Mouse (Mus musculus): ENCODE results near the gene Krtap22-2. TPM values are rescaled to one million over a fixed set of nuclear protein-coding genes. Genes with fewer than 3 reads are reported as not detected.
"Not testable (repeated sequence)": the region's sequence is repeated elsewhere in the genome, so short reads cannot be mapped to it uniquely, and the experiment has no call there.

Krtap22-2 gene
- not detected in 2 replicates for polyA plus RNA-seq (2015; fragmentation: Nextera tagmentation; extraction: Ambion mirVana)

- H3K4me1 ChIP-seq (ENCODE audit: insufficient read depth, low read depth, low read length): no peaks in the 10 kb centered on the region
- H3K36me3 ChIP-seq (ENCODE audit: insufficient read depth, low read length): no peaks in the 10 kb centered on the region
- 74% methylated on average over 5 of the region's 5 CpGs for WGBS
- no peaks in the 10 kb centered on the region for H3K27me3 ChIP-seq (replicated peaks; ENCODE audit: insufficient read depth, low read length)
- TF ChIP-seq CTCF (IDR thresholded peaks at IDR 0.05): no peak
- TF ChIP-seq EP300 (IDR thresholded peaks at IDR 0.05): no peak
- no peaks in the 10 kb centered on the region for H3K9me3 ChIP-seq (ENCODE audit: low read length)
- no peak within 1 kb of the TSS for H3K4me2 ChIP-seq (replicated peaks; ENCODE audit: low read depth, low read length)
- no peak within 1 kb of the TSS for H3K4me3 ChIP-seq (ENCODE audit: low read depth, low read length)
- ATAC-seq (no peak), DNase-seq (ENCODE audit: low spot score) (no peak)
- H3K9ac ChIP-seq (replicated peaks; ENCODE audit: low read depth): no peak within 1 kb of the TSS
- no peak within 1 kb of the TSS for H3K27ac ChIP-seq (ENCODE audit: low read length)
Observed at GRCm38 (mm10) chr16:89010659-89011058, at the start of gene Krtap22-2. Krtap22-2 (minus strand) TSS chr16:89010759.

- no peak within 1 kb of the TSS for H3K9ac ChIP-seq (replicated peaks; ENCODE audit: low read depth)
- no peak for TF ChIP-seq CTCF (IDR thresholded peaks at IDR 0.05)
- no peaks in the 10 kb centered on the region for H3K36me3 ChIP-seq (ENCODE audit: insufficient read depth, low read length)
- no peak within 1 kb of the TSS for H3K27ac ChIP-seq (ENCODE audit: low read length)
- no peak within 1 kb of the TSS for H3K4me2 ChIP-seq (replicated peaks; ENCODE audit: low read depth, low read length)
- H3K27me3 ChIP-seq (replicated peaks; ENCODE audit: insufficient read depth, low read length): no peaks in the 10 kb centered on the region
- H3K9me3 ChIP-seq (ENCODE audit: low read length): no peaks in the 10 kb centered on the region
- DNase-seq (ENCODE audit: low spot score) (no peak), ATAC-seq (no peak)
- H3K4me3 ChIP-seq (ENCODE audit: low read depth, low read length): no peak within 1 kb of the TSS
- WGBS: 78% methylated on average over 3 of the region's 3 CpGs
- H3K4me1 ChIP-seq (ENCODE audit: insufficient read depth, low read depth, low read length): no peaks in the 10 kb centered on the region
Observed at GRCm38 (mm10) chr16:89047783-89048182, 37.2 kb upstream of the Krtap22-2 start, which contains the start of gene Krtap6-5. Krtap6-5 (minus strand) TSS chr16:89047883.

- not testable (repeated sequence) for ATAC-seq; H3K9ac ChIP-seq (replicated peaks; ENCODE audit: low read depth); H3K27me3 ChIP-seq (replicated peaks; ENCODE audit: insufficient read depth, low read length); DNase-seq (ENCODE audit: low spot score); H3K36me3 ChIP-seq (ENCODE audit: insufficient read depth, low read length); H3K27ac ChIP-seq (ENCODE audit: low read length); H3K4me3 ChIP-seq (ENCODE audit: low read depth, low read length); H3K4me1 ChIP-seq (ENCODE audit: insufficient read depth, low read depth, low read length); H3K4me2 ChIP-seq (replicated peaks; ENCODE audit: low read depth, low read length); H3K9me3 ChIP-seq (ENCODE audit: low read length)
- WGBS: 82% methylated on average over 2 of the region's 4 CpGs
Observed at GRCm38 (mm10) chr16:89041372-89041771, 30.8 kb upstream of the Krtap22-2 start, which contains the start of gene Gm10228. Gm10228 (minus strand) TSS chr16:89041472.

- not testable (repeated sequence) for H3K9me3 ChIP-seq (ENCODE audit: low read length); ATAC-seq; H3K4me3 ChIP-seq (ENCODE audit: low read depth, low read length); H3K4me1 ChIP-seq (ENCODE audit: insufficient read depth, low read depth, low read length); H3K27ac ChIP-seq (ENCODE audit: low read length); DNase-seq (ENCODE audit: low spot score); H3K4me2 ChIP-seq (replicated peaks; ENCODE audit: low read depth, low read length); H3K36me3 ChIP-seq (ENCODE audit: insufficient read depth, low read length); H3K27me3 ChIP-seq (replicated peaks; ENCODE audit: insufficient read depth, low read length); H3K9ac ChIP-seq (replicated peaks; ENCODE audit: low read depth)
- WGBS: 95% methylated on average over 3 of the region's 3 CpGs
Observed at GRCm38 (mm10) chr16:89031399-89031798, 20.8 kb upstream of the Krtap22-2 start, which contains the start of gene Krtap6-1. Krtap6-1 (plus strand) TSS chr16:89031699.

- ATAC-seq; H3K4me1 ChIP-seq (ENCODE audit: insufficient read depth, low read depth, low read length); H3K4me3 ChIP-seq (ENCODE audit: low read depth, low read length); H3K27ac ChIP-seq (ENCODE audit: low read length); H3K9me3 ChIP-seq (ENCODE audit: low read length); H3K9ac ChIP-seq (replicated peaks; ENCODE audit: low read depth); H3K27me3 ChIP-seq (replicated peaks; ENCODE audit: insufficient read depth, low read length); DNase-seq (ENCODE audit: low spot score); H3K36me3 ChIP-seq (ENCODE audit: insufficient read depth, low read length); H3K4me2 ChIP-seq (replicated peaks; ENCODE audit: low read depth, low read length): not testable (repeated sequence)
- WGBS: 78% methylated on average over 1 of the region's 3 CpGs
Observed at GRCm38 (mm10) chr16:89014984-89015383, 4.4 kb upstream of the Krtap22-2 start, which contains the start of gene Gm10229. Gm10229 (plus strand) TSS chr16:89015284.

GRCm38 (mm10) chr16:89013973-89014372 lies 3.4 kb upstream of the Krtap22-2 start:
- Histone ChIP-seq H3K4me2 (replicated peaks; ENCODE audit: low read depth, low read length) (no peak overlapping the region), H3K27me3 (replicated peaks; ENCODE audit: insufficient read depth, low read length) (no peaks in the 10 kb centered on the region), H3K36me3 (ENCODE audit: insufficient read depth, low read length) (no peaks in the 10 kb centered on the region), H3K4me3 (ENCODE audit: low read depth, low read length) (no peak overlapping the region), H3K27ac (ENCODE audit: low read length) (no peak overlapping the region), H3K9me3 (ENCODE audit: low read length) (no peaks in the 10 kb centered on the region), H3K4me1 (ENCODE audit: insufficient read depth, low read depth, low read length) (no peaks in the 10 kb centered on the region), H3K9ac (replicated peaks; ENCODE audit: low read depth) (no peak overlapping the region)
- 94% methylated on average over 3 of the region's 3 CpGs for WGBS
- ATAC-seq (no peak), DNase-seq (ENCODE audit: low spot score) (no peak)
- TF ChIP-seq EP300 (IDR thresholded peaks at IDR 0.05): no peak
- TF ChIP-seq CTCF (IDR thresholded peaks at IDR 0.05): no peak

- Histone ChIP-seq H3K4me2 (replicated peaks; ENCODE audit: low read depth, low read length) (no peak within 1 kb of the TSS), H3K9ac (replicated peaks; ENCODE audit: low read depth) (no peak within 1 kb of the TSS), H3K4me3 (ENCODE audit: low read depth, low read length) (no peak within 1 kb of the TSS), H3K9me3 (ENCODE audit: low read length) (no peaks in the 10 kb centered on the region), H3K27ac (ENCODE audit: low read length) (no peak within 1 kb of the TSS), H3K36me3 (ENCODE audit: insufficient read depth, low read length) (no peaks in the 10 kb centered on the region), H3K27me3 (replicated peaks; ENCODE audit: insufficient read depth, low read length) (no peaks in the 10 kb centered on the region), H3K4me1 (ENCODE audit: insufficient read depth, low read depth, low read length) (no peaks in the 10 kb centered on the region)
- 85% methylated on average over 7 of the region's 7 CpGs for WGBS
- TF ChIP-seq CTCF (IDR thresholded peaks at IDR 0.05): no peak
- no peak for TF ChIP-seq EP300 (IDR thresholded peaks at IDR 0.05)
- DNase-seq (ENCODE audit: low spot score) (no peak), ATAC-seq (no peak)
Observed at GRCm38 (mm10) chr16:88962773-88963172, 47.8 kb downstream of the Krtap22-2 start, which contains the start of gene Krtap16-3. Krtap16-3 (minus strand) TSS chr16:88962873.

Other genes with a start within 250 kb of the Krtap22-2 start
- gene 2310057N15Rik, start 236.6 kb downstream of the Krtap22-2 start, polyA plus RNA-seq (2015; fragmentation: Nextera tagmentation; extraction: Ambion mirVana): not detected in 2 replicates
- not detected in 2 replicates for gene Gm5965, start 232.9 kb downstream of the Krtap22-2 start, polyA plus RNA-seq (2015; fragmentation: Nextera tagmentation; extraction: Ambion mirVana)
- gene Gm20741, start 198.5 kb downstream of the Krtap22-2 start, polyA plus RNA-seq (2015; fragmentation: Nextera tagmentation; extraction: Ambion mirVana): not detected in 2 replicates
- gene Krtap15, start 190.5 kb downstream of the Krtap22-2 start, polyA plus RNA-seq (2015; fragmentation: Nextera tagmentation; extraction: Ambion mirVana): not detected in 2 replicates
- gene Krtap14, start 184.6 kb downstream of the Krtap22-2 start, polyA plus RNA-seq (2015; fragmentation: Nextera tagmentation; extraction: Ambion mirVana): not detected in 2 replicates
- not detected in 2 replicates for gene Krtap19-1, start 141.3 kb downstream of the Krtap22-2 start, polyA plus RNA-seq (2015; fragmentation: Nextera tagmentation; extraction: Ambion mirVana)
- not detected in 2 replicates for gene Krtap19-2, start 136.5 kb downstream of the Krtap22-2 start, polyA plus RNA-seq (2015; fragmentation: Nextera tagmentation; extraction: Ambion mirVana)
- gene Krtap19-3, start 132.7 kb downstream of the Krtap22-2 start, polyA plus RNA-seq (2015; fragmentation: Nextera tagmentation; extraction: Ambion mirVana): not detected in 2 replicates
- not detected in 2 replicates for gene Krtap19-4, start 125.7 kb downstream of the Krtap22-2 start, polyA plus RNA-seq (2015; fragmentation: Nextera tagmentation; extraction: Ambion mirVana)
- not detected in 2 replicates for gene Krtap19-5, start 114.3 kb downstream of the Krtap22-2 start, polyA plus RNA-seq (2015; fragmentation: Nextera tagmentation; extraction: Ambion mirVana)
- not detected in 2 replicates for gene Krtap19-9b, start 78.5 kb downstream of the Krtap22-2 start, polyA plus RNA-seq (2015; fragmentation: Nextera tagmentation; extraction: Ambion mirVana)
- gene Krtap16-3, start 47.9 kb downstream of the Krtap22-2 start, polyA plus RNA-seq (2015; fragmentation: Nextera tagmentation; extraction: Ambion mirVana): not detected in 2 replicates
- not detected in 2 replicates for gene Gm10229, start 4.5 kb upstream of the Krtap22-2 start, polyA plus RNA-seq (2015; fragmentation: Nextera tagmentation; extraction: Ambion mirVana)
- gene Krtap6-1, start 20.9 kb upstream of the Krtap22-2 start, polyA plus RNA-seq (2015; fragmentation: Nextera tagmentation; extraction: Ambion mirVana): not detected in 2 replicates
- not detected in 2 replicates for gene Gm10228, start 30.7 kb upstream of the Krtap22-2 start, polyA plus RNA-seq (2015; fragmentation: Nextera tagmentation; extraction: Ambion mirVana)
- gene Krtap6-5, start 37.1 kb upstream of the Krtap22-2 start, polyA plus RNA-seq (2015; fragmentation: Nextera tagmentation; extraction: Ambion mirVana): not detected in 2 replicates
- not detected in 2 replicates for gene 1110025L11Rik, start 53.2 kb upstream of the Krtap22-2 start, polyA plus RNA-seq (2015; fragmentation: Nextera tagmentation; extraction: Ambion mirVana)
- not detected in 2 replicates for gene Krtap6-3, start 73.3 kb upstream of the Krtap22-2 start, polyA plus RNA-seq (2015; fragmentation: Nextera tagmentation; extraction: Ambion mirVana)
- not detected in 2 replicates for gene Gm6358, start 130.1 kb upstream of the Krtap22-2 start, polyA plus RNA-seq (2015; fragmentation: Nextera tagmentation; extraction: Ambion mirVana)
- not detected in 2 replicates for gene Gm10061, start 140.3 kb upstream of the Krtap22-2 start, polyA plus RNA-seq (2015; fragmentation: Nextera tagmentation; extraction: Ambion mirVana)
- not detected in 2 replicates for gene Gm9789, start 147.2 kb upstream of the Krtap22-2 start, polyA plus RNA-seq (2015; fragmentation: Nextera tagmentation; extraction: Ambion mirVana)
- not detected in 2 replicates for gene Gm7735, start 158.7 kb upstream of the Krtap22-2 start, polyA plus RNA-seq (2015; fragmentation: Nextera tagmentation; extraction: Ambion mirVana)
- gene 1110057P08Rik, start 164.0 kb upstream of the Krtap22-2 start, polyA plus RNA-seq (2015; fragmentation: Nextera tagmentation; extraction: Ambion mirVana): not detected in 2 replicates
- not detected in 2 replicates for gene Krtap20-2, start 195.1 kb upstream of the Krtap22-2 start, polyA plus RNA-seq (2015; fragmentation: Nextera tagmentation; extraction: Ambion mirVana)